Mouse (Mus musculus): ENCODE measurements at regions not wholly inside any gene's neighbourhood (a gene's known extent, or its start where the extent isn't known, plus 50 kb on each side); places are given as distances from the start of the nearest gene placed in this dataset.

- TF ChIP-seq CTCF (IDR thresholded peaks at IDR 0.05; ENCODE audit: low read depth, low read length) (no peak), GATA1 (IDR thresholded peaks at IDR 0.05; ENCODE audit: borderline replicate concordance, low read length) (no peak)
These were observed 229.9 kb downstream of the Brinp2 start for GRCm38 (mm10) chr1:158126272-158126671.
